Comparison of ENCODE assay signal across 13 mouse cellular contexts in the genomic region with DNA sequence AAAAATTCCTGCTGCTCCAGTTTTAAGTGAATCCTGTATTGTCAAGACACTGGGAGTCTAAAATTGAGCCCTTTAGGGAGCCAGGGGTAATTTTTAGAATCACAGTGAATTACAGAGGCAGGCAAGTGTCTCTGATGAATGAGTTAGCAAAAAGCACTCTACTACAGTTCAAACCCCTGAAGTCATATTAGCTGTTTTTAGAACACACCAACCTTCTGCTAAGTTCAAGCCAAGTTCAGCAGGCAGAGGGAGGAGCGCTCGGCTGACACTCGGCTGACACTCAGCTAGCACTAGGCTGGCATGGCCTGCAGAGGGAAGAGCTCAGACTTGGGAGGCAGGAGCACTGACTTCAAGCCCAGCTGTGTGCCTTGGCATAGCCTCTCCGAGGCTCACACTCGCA.
DNase-seq lines count a peak whose midpoint lies in the region; ATAC-seq and TF ChIP-seq lines count a peak whose summit lies in the region.
"Had no signal": no experiment of that assay in that cellular context is flagged by ENCODE, and none has a peak within 500 bp of the region (broad histone marks: within the 10 kb centered on the region; RNA-seq: fewer than 3 reads in every experiment).

No protein-coding gene starts in this region.

- no peak overlapping the region for H3K4me3 ChIP-seq in intestine, postnatal 0 days (ENCODE audit: low read depth, low read length)
- no peak overlapping the region for H3K4me3 ChIP-seq in forebrain, embryonic 10.5 days
- H3K4me3 ChIP-seq: embryonic facial prominence, embryonic 15.5 days; limb, embryonic 15.5 days; neural tube, embryonic 12.5 days had no signal

- H3K4me1 ChIP-seq in intestine, postnatal 0 days (replicated peaks; ENCODE audit: control insufficient read depth, insufficient read depth, low read length): no peaks in the 10 kb centered on the region; the same call in 1 of the 2 replicates
- H3K4me1 ChIP-seq in forebrain, embryonic 10.5 days: peaks cover 41% of the 10 kb centered on the region
- H3K4me1 ChIP-seq: neural tube, embryonic 12.5 days had no signal

- WGBS in intestine, postnatal 0 days: 51% methylated on average over 5 of the region's 5 CpGs
- 73% methylated on average over 5 of the region's 5 CpGs for WGBS in forebrain, embryonic 10.5 days

- H3K4me2 ChIP-seq in intestine, postnatal 0 days (replicated peaks; ENCODE audit: low read depth): no peak overlapping the region
- H3K4me2 ChIP-seq: embryonic facial prominence, embryonic 15.5 days; limb, embryonic 15.5 days; neural tube, embryonic 12.5 days had no signal

- 0 out of 2 replicates have a peak, but pooled peaks have one; percentile 13 for TF ChIP-seq CTCF in intestine, postnatal 0 days (IDR thresholded peaks at IDR 0.05; ENCODE audit: low read depth)

- peak; percentile 14 for DNase-seq in kidney, adult 11 months
- no peak for DNase-seq in kidney, adult 8-10 months
- peak; percentile 42 for DNase-seq in Muller cell, postnatal 12 days (ENCODE audit: inconsistent ontology term)
- DNase-seq in heart, adult 11 months: peak; percentile 96
- DNase-seq in testis, postnatal 10 days (ENCODE audit: low spot score): no peak
- no peak for DNase-seq in layer of hippocampus, adult 9-10 months (ENCODE audit: low spot score)
- no peak for DNase-seq in forebrain, embryonic 10.5 days (ENCODE audit: extremely low spot score, low spot score)
- DNase-seq: thymus, postnatal 25 days had no signal

- ATAC-seq in intestine, postnatal 0 days: no peak
- ATAC-seq: hindbrain, embryonic 16.5 days had no signal

- H3K36me3 ChIP-seq in intestine, postnatal 0 days (ENCODE audit: control insufficient read depth, insufficient read depth): no peaks in the 10 kb centered on the region
- no peaks in the 10 kb centered on the region for H3K36me3 ChIP-seq in forebrain, embryonic 10.5 days (replicated peaks)
- H3K36me3 ChIP-seq: embryonic facial prominence, embryonic 15.5 days; limb, embryonic 15.5 days; neural tube, embryonic 12.5 days had no signal

- no peak overlapping the region for H3K9ac ChIP-seq in intestine, postnatal 0 days (ENCODE audit: low read depth, low read length)
- H3K9ac ChIP-seq: embryonic facial prominence, embryonic 15.5 days; limb, embryonic 15.5 days; neural tube, embryonic 12.5 days had no signal

- no peak overlapping the region for H3K27ac ChIP-seq in intestine, postnatal 0 days (ENCODE audit: low read depth, low read length)
- H3K27ac ChIP-seq in forebrain, embryonic 10.5 days: no peak overlapping the region
- H3K27ac ChIP-seq: embryonic facial prominence, embryonic 15.5 days; limb, embryonic 15.5 days; neural tube, embryonic 12.5 days had no signal

- no peaks in the 10 kb centered on the region for H3K9me3 ChIP-seq in intestine, postnatal 0 days (ENCODE audit: control insufficient read depth)
- H3K9me3 ChIP-seq in forebrain, embryonic 10.5 days: no peaks in the 10 kb centered on the region
- H3K9me3 ChIP-seq: embryonic facial prominence, embryonic 15.5 days; limb, embryonic 15.5 days; neural tube, embryonic 12.5 days had no signal

- H3K27me3 ChIP-seq in intestine, postnatal 0 days (replicated peaks; ENCODE audit: control insufficient read depth, insufficient read depth, low read length): no peaks in the 10 kb centered on the region
- H3K27me3 ChIP-seq in forebrain, embryonic 10.5 days (ENCODE audit: poor library complexity, severe bottlenecking): no peaks in the 10 kb centered on the region
- H3K27me3 ChIP-seq: embryonic facial prominence, embryonic 15.5 days; limb, embryonic 15.5 days; neural tube, embryonic 12.5 days had no signal

Comparison
In these comparisons a context has a peak if more than half of its experiments do, and no peak if none do; other contexts are left out.
1. DNase-seq: peak in kidney, adult 11 months (single experiment), Muller cell, postnatal 12 days (single experiment) and heart, adult 11 months (single experiment); none in kidney, adult 8-10 months (0 of 2), testis, postnatal 10 days (single experiment), layer of hippocampus, adult 9-10 months (single experiment) and forebrain, embryonic 10.5 days (single experiment).